In the genomic region with DNA sequence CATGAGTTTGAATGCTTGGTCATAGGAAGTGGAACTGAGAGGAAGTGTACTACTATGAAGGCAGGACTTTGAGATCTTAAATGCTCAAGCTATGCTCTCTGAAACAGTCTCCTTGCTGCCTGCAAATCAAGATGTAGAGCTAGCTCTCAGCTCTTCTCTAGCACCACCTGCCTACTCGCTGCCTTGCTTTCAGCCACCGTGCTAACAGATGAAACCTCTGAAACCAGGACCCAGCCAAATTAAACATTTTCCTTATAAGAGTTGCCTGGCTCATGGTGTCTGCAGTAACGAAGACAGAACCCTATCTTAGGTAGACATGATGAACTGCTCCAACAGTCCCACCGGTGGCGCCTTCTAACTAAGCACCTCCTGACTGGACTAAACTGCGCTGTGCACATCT, we compare ENCODE assay signal across 21 mouse cellular contexts. TPM values are rescaled to one million over a fixed set of nuclear protein-coding genes. Genes with fewer than 3 reads are reported as not detected.
DNase-seq lines count a peak whose midpoint lies in the region; ATAC-seq lines count a peak whose summit lies in the region.
"Had no signal": no experiment of that assay in that cellular context is flagged by ENCODE, and none has a peak within 500 bp of the region (broad histone marks: within the 10 kb centered on the region; RNA-seq: fewer than 3 reads in every experiment).

No protein-coding gene starts in this region.

- no peak for DNase-seq in frontal cortex, adult 2 months (ENCODE audit: extremely low spot score in 1 of 2, low spot score in 1 of 2)
- peak; percentile 61 for DNase-seq in heart, adult 11 months
- DNase-seq in heart, adult 18-20 months = no peak
- DNase-seq in brain, adult 2 months (ENCODE audit: low read depth, low spot score) = peak; percentile 50
- DNase-seq: adrenal gland, adult 8-10 months; adrenal gland, postnatal 14 days; adrenal gland, postnatal 36 days; B cell, adult 2 months; cerebellum, adult 11 months; cerebellum, adult 18-20 months; cerebellum, adult 8-10 months; cerebellum, adult 9-11 months; cerebellum, postnatal 14 days; cerebellum, postnatal 36 days; embryo, embryonic 11 days had no signal

- ATAC-seq in frontal cortex, adult (ENCODE audit: low TSS enrichment) = peak; percentile 83
- ATAC-seq: activated CD4-positive, CD25-positive, alpha-beta regulatory T cell, adult 4 months; CD4-positive, CD25-positive, alpha-beta regulatory T cell, adult 4 months; forebrain, embryonic 14.5 days; forebrain, embryonic 16.5 days; Patski had no signal

RNA-seq across cellular contexts. Expression of gene Tnpo1, which starts 46.8 kb away (rescaled TPM):
- 33.6 and 36.0 TPM in 2 replicates for polyA plus RNA-seq in frontal cortex, adult 2 months (2012; rRNA removed)
- 10 to 100 TPM; 59.2 to 70.0 TPM for total RNA-seq in heart, adult 18-20 months (2021)

Comparison
In these comparisons a context has a peak if more than half of its experiments do, and no peak if none do; other contexts are left out.
1. DNase-seq: peak in heart, adult 11 months (single experiment) and brain, adult 2 months (single experiment); none in frontal cortex, adult 2 months (0 of 2) and heart, adult 18-20 months (0 of 2).